Mouse (Mus musculus): ENCODE measurements around the gene Sema3g. TPM values are rescaled to one million over a fixed set of nuclear protein-coding genes. Genes with fewer than 3 reads are reported as not detected.

Sema3g gene
- total and polyA plus RNA-seq, 3 experiments: 0.04 to 0.25 TPM; not detected in 1

DNA sequence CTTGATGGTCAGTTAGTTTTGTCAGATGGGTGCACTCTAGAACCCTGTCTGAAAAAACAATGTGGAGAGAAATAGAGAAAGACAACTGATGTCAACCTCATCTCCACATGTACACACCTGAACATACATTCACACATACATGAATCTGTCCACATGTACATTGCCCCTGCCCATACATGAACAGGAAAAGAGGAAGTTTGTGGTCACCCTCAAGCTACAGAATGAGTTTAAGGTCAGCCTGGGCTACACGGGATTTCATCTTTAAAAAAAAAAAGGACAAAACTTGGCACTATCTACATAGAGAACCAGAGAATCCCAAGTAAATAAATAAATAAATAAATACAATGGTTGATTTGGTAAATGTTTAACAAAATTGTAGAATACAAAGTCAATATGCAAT, 27.1 kb downstream of the Sema3g start:
- H3K36me3 ChIP-seq (ENCODE audit: control insufficient read depth in 1 of 2, insufficient read depth in 2 of 2, low read length in 2 of 2): peaks cover 0 to 6% of the 10 kb centered on the region in 2 experiments; a peak in 2 of 4 replicates
- H3K27ac ChIP-seq (ENCODE audit: control insufficient read depth, low read depth, low read length): no peak overlapping the region
- TF ChIP-seq USF2 (IDR thresholded peaks at IDR 0.05; ENCODE audit: borderline replicate concordance in 1 of 2, insufficient read depth in 1 of 2, low read depth in 1 of 2, low read length in 2 of 2) (no peak), HCFC1 (IDR thresholded peaks at IDR 0.05; ENCODE audit: low read depth, low read length) (no peak), MYC (IDR thresholded peaks at IDR 0.05; ENCODE audit: low read depth, low read length) (no peak), USF1 (IDR thresholded peaks at IDR 0.05; ENCODE audit: low read depth, low read length) (no peak), ZKSCAN1 (IDR thresholded peaks at IDR 0.05; ENCODE audit: low read depth, low read length) (no peak), NRF1 (IDR thresholded peaks at IDR 0.05; ENCODE audit: insufficient read depth, low read depth, low read length, poor library complexity, severe bottlenecking) (no peak), ZNF384 (IDR thresholded peaks at IDR 0.05; ENCODE audit: low read depth, low read length) (peak; percentile 31; the same call in 1 of the 2 replicates)
- no peak overlapping the region for H3K9ac ChIP-seq (ENCODE audit: control insufficient read depth, low read depth, low read length, poor library complexity, severe bottlenecking)
- no peaks in the 10 kb centered on the region for H3K27me3 ChIP-seq (ENCODE audit: control insufficient read depth in 1 of 2, insufficient read depth in 2 of 2, low read length in 2 of 2)
- H3K79me2 ChIP-seq (ENCODE audit: control insufficient read depth, insufficient read depth, low read length, poor library complexity): no peaks in the 10 kb centered on the region
- H3K4me3 ChIP-seq (ENCODE audit: control insufficient read depth in 1 of 2, insufficient read depth in 1 of 2, low read depth in 2 of 2, low read length in 2 of 2): no peak overlapping the region
- no peaks in the 10 kb centered on the region for H3K9me3 ChIP-seq (replicated peaks; ENCODE audit: insufficient read depth, low read length)
- H3K4me1 ChIP-seq (ENCODE audit: control insufficient read depth in 1 of 2, insufficient read depth in 2 of 2, low read length in 2 of 2): peaks cover 3 to 6% of the 10 kb centered on the region in 2 experiments; a peak in 2 of 4 replicates
- peak; percentile 30 for DNase-seq (ENCODE audit: low read depth, low spot score)

DNA sequence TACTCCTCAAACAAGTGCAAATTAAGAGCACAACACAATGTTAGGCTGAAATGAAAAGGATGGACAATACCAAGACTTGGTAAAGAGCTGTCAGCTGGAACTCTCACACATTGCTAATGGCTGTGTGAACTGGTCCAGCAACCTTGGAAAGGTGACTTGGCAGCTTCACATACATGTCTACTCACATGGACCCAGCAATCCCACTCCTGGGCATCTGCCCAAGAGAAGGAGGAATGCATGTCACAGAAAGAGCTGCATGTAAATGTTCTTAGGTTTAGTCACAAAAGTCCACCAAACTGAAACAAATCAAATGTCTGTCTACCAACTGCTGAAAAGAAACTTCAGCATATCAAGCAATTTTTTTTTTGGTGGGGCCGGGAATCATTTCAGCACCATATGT, 28.3 kb downstream of the Sema3g start:
- Histone ChIP-seq H3K79me2 (ENCODE audit: control insufficient read depth, insufficient read depth, low read length, poor library complexity) (peaks cover 5% of the 10 kb centered on the region; the same call in 1 of the 2 replicates), H3K9ac (ENCODE audit: control insufficient read depth, low read depth, low read length, poor library complexity, severe bottlenecking) (no peak overlapping the region), H3K4me3 (ENCODE audit: control insufficient read depth in 1 of 2, insufficient read depth in 1 of 2, low read depth in 2 of 2, low read length in 2 of 2) (no peak overlapping the region), H3K36me3 (ENCODE audit: control insufficient read depth in 1 of 2, insufficient read depth in 2 of 2, low read length in 2 of 2) (peaks cover 0 to 7% of the 10 kb centered on the region in 2 experiments; a peak in 2 of 4 replicates), H3K27me3 (ENCODE audit: control insufficient read depth in 1 of 2, insufficient read depth in 2 of 2, low read length in 2 of 2) (no peaks in the 10 kb centered on the region), H3K9me3 (replicated peaks; ENCODE audit: insufficient read depth, low read length) (no peaks in the 10 kb centered on the region), H3K27ac (ENCODE audit: control insufficient read depth, low read depth, low read length) (no peak overlapping the region), H3K4me1 (ENCODE audit: control insufficient read depth in 1 of 2, insufficient read depth in 2 of 2, low read length in 2 of 2) (peaks cover 3 to 6% of the 10 kb centered on the region in 2 experiments; a peak in 2 of 4 replicates)
- DNase-seq (ENCODE audit: low read depth, low spot score): no peak
- TF ChIP-seq NRF1 (IDR thresholded peaks at IDR 0.05; ENCODE audit: insufficient read depth, low read depth, low read length, poor library complexity, severe bottlenecking) (no peak), TAL1 (IDR thresholded peaks at IDR 0.05; ENCODE audit: low read length) (no peak), ZNF384 (IDR thresholded peaks at IDR 0.05; ENCODE audit: low read depth, low read length) (no peak)

- Histone ChIP-seq H3K9me3 (replicated peaks; ENCODE audit: insufficient read depth, low read length) (no peaks in the 10 kb centered on the region), H3K27ac (ENCODE audit: control insufficient read depth, low read depth, low read length) (no peak overlapping the region), H3K36me3 (ENCODE audit: control insufficient read depth in 1 of 2, insufficient read depth in 2 of 2, low read length in 2 of 2) (peaks cover 0 to 13% of the 10 kb centered on the region in 2 experiments; a peak in 2 of 4 replicates), H3K4me3 (ENCODE audit: control insufficient read depth in 1 of 2, insufficient read depth in 1 of 2, low read depth in 2 of 2, low read length in 2 of 2) (no peak overlapping the region), H3K27me3 (ENCODE audit: control insufficient read depth in 1 of 2, insufficient read depth in 2 of 2, low read length in 2 of 2) (no peaks in the 10 kb centered on the region), H3K4me1 (ENCODE audit: control insufficient read depth in 1 of 2, insufficient read depth in 2 of 2, low read length in 2 of 2) (peaks cover 3 to 14% of the 10 kb centered on the region in 2 experiments; a peak in 3 of 4 replicates), H3K9ac (ENCODE audit: control insufficient read depth, low read depth, low read length, poor library complexity, severe bottlenecking) (no peak overlapping the region), H3K79me2 (ENCODE audit: control insufficient read depth, insufficient read depth, low read length, poor library complexity) (peaks cover 20% of the 10 kb centered on the region)
- TF ChIP-seq CTCF (IDR thresholded peaks at IDR 0.05 in 2 of 3, conservative IDR thresholded peaks at IDR 0.05 in 1 of 3; ENCODE audit: control insufficient read depth in 1 of 3, insufficient read depth in 1 of 3, low read depth in 2 of 3, low read length in 3 of 3, poor library complexity in 1 of 3, severe bottlenecking in 1 of 3) (no peak), CHD2 (IDR thresholded peaks at IDR 0.05; ENCODE audit: low read length) (no peak)
- DNase-seq (ENCODE audit: low read depth, low spot score): no peak
Measured at GRCm38 (mm10) chr14:31248396-31248795, 30.7 kb downstream of the Sema3g start.
